In the genomic region with DNA sequence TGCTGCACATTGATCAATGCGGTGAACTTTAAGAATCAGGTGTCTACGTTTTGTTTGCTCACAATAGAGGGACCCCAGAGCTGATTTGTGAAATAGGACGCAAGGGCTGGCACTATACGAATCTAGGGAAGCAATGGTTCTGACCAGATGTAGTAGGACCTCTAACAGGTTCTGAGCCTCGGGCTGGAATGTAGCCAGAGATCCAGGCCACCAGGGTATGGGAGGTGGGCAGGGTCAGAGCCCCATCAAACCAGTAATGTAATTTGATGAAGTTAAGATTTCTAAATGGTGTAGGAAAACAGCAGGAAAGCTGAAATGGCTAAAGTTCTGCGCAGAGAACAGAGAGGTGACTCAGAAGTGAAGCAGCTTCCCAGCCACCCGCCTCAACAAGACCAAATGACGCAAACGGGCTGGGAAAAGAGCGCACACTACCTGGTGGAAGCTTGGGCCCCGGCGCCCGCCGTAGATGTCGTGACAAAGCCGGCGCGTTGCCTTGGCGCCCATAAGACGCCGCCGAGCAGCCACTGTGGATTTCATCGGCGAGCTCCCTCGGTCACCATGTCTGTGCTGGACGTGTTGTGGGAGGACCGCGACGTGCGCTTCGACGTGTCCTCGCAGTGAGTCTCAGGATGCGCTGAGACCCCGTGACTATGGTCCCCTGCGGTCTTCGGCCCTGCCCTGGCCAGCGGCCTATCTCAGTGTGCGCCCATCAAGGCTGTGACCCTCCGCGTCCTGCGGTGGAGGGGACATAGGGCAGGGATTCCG, we compare ENCODE assay signal across 8 mouse cellular contexts. TPM values are rescaled to one million over a fixed set of nuclear protein-coding genes. Genes with fewer than 3 reads are reported as not detected.
DNase-seq lines count a peak whose midpoint lies in the region; ATAC-seq lines count a peak whose summit lies in the region.

A gene (plus strand): TSS at position 446 of the 765 bp plus-strand sequence.

- peak within 1 kb of the TSS; percentile 72 for H3K9ac ChIP-seq in heart, embryonic 15.5 days
- peak within 1 kb of the TSS; percentile 61 for H3K9ac ChIP-seq in liver, embryonic 15.5 days
- H3K9ac ChIP-seq in neural tube, embryonic 12.5 days = peak within 1 kb of the TSS; percentile 69

- peaks cover 8% of the 10 kb centered on the region for H3K4me1 ChIP-seq in heart, embryonic 15.5 days (replicated peaks)
- H3K4me1 ChIP-seq in liver, embryonic 15.5 days (replicated peaks) = peaks cover 13% of the 10 kb centered on the region
- no peaks in the 10 kb centered on the region for H3K4me1 ChIP-seq in neural tube, embryonic 12.5 days

- H3K9me3 ChIP-seq in heart, embryonic 15.5 days (replicated peaks) = no peaks in the 10 kb centered on the region
- H3K9me3 ChIP-seq in liver, embryonic 15.5 days (replicated peaks) = no peaks in the 10 kb centered on the region
- no peaks in the 10 kb centered on the region for H3K9me3 ChIP-seq in neural tube, embryonic 12.5 days

- H3K36me3 ChIP-seq in heart, embryonic 15.5 days = no peaks in the 10 kb centered on the region
- H3K36me3 ChIP-seq in liver, embryonic 15.5 days (replicated peaks) = no peaks in the 10 kb centered on the region
- no peaks in the 10 kb centered on the region for H3K36me3 ChIP-seq in neural tube, embryonic 12.5 days

- no peaks in the 10 kb centered on the region for H3K27me3 ChIP-seq in heart, embryonic 15.5 days
- H3K27me3 ChIP-seq in liver, embryonic 15.5 days = no peaks in the 10 kb centered on the region
- no peaks in the 10 kb centered on the region for H3K27me3 ChIP-seq in neural tube, embryonic 12.5 days (replicated peaks)

- H3K4me2 ChIP-seq in heart, embryonic 15.5 days = peak within 1 kb of the TSS; percentile 86
- H3K4me2 ChIP-seq in liver, embryonic 15.5 days = peak within 1 kb of the TSS; percentile 85
- peak within 1 kb of the TSS; percentile 82 for H3K4me2 ChIP-seq in neural tube, embryonic 12.5 days (replicated peaks)

- peak within 1 kb of the TSS; percentile 91 for H3K4me3 ChIP-seq in heart, embryonic 15.5 days
- H3K4me3 ChIP-seq in liver, embryonic 15.5 days (replicated peaks) = peak within 1 kb of the TSS; percentile 68
- H3K4me3 ChIP-seq in neural tube, embryonic 12.5 days = peak within 1 kb of the TSS; percentile 76

- peak within 1 kb of the TSS; percentile 3; the same call in 1 of the 2 replicates for H3K27ac ChIP-seq in heart, embryonic 15.5 days
- no peak within 1 kb of the TSS for H3K27ac ChIP-seq in liver, embryonic 15.5 days (replicated peaks)
- H3K27ac ChIP-seq in neural tube, embryonic 12.5 days = no peak within 1 kb of the TSS

- peak; percentile 72 for DNase-seq in CD4-positive, CD25-positive, alpha-beta regulatory T cell, adult 2 months (ENCODE audit: low read depth, low spot score)
- DNase-seq in brain, embryonic 18.5 days (ENCODE audit: low read depth, low spot score) = peak; percentile 75
- peak; percentile 83 for DNase-seq in fibroblast of lung, adult 2 months (ENCODE audit: low read depth)
- peak; percentile 94 to 97 for DNase-seq in kidney, postnatal 36 days
- DNase-seq in telencephalon, adult 2 months (ENCODE audit: low read depth, low spot score) = peak; percentile 95

- peak; percentile 90 for ATAC-seq in heart, embryonic 15.5 days (replicated peaks; ENCODE audit: insufficient number of reproducible peaks, insufficient read depth, low FRiP score, low read depth)
- peak; percentile 81 for ATAC-seq in liver, embryonic 15.5 days (ENCODE audit: insufficient read depth)
- ATAC-seq in neural tube, embryonic 12.5 days (ENCODE audit: low FRiP score, low read depth) = peak; percentile 94

- 3% methylated on average over 43 of the region's 43 CpGs for WGBS in heart, embryonic 15.5 days
- 4% methylated on average over 43 of the region's 43 CpGs for WGBS in liver, embryonic 15.5 days (ENCODE audit: insufficient replicate concordance)
- WGBS in neural tube, embryonic 12.5 days = 3% methylated on average over 43 of the region's 43 CpGs

RNA-seq across cellular contexts. Expression of the gene that starts here (rescaled TPM):
- 9.6 and 12.4 TPM in 2 replicates for polyA plus RNA-seq in heart, embryonic 15.5 days (2015; fragmentation: Nextera tagmentation; extraction: Ambion mirVana)
- 2.8 and 3.5 TPM in 2 replicates for polyA plus RNA-seq in liver, embryonic 15.5 days (2015; fragmentation: Nextera tagmentation; extraction: Ambion mirVana)
- 20.7 and 24.0 TPM in 2 replicates for polyA plus RNA-seq in neural tube, embryonic 12.5 days (2016; fragmentation: Nextera tagmentation; extraction: Ambion mirVana)
